Mouse (Mus musculus) forebrain, embryonic 14.5 days (tissue): ENCODE measurements at regions not wholly inside any gene's neighbourhood (a gene's known extent, or its start where the extent isn't known, plus 50 kb on each side); places are given as distances from the start of the nearest gene placed in this dataset.

Experiments used
- ATAC-seq: fragments of 200-750 bp; cut with Nextera tagmentation; 2 replicates; pipeline ENCODE4 v1.8.0; 2017; ENCODE audit warnings: mild to moderate bottlenecking, moderate library complexity
- DNase-seq: peaks from one replicate; pipeline ENCODE4 v3.0.0-alpha.2; 2015; ENCODE audit warnings: low spot score
- H3K27ac ChIP-seq: fragments of 300-500 bp; sonication (generic); 2 replicates; pipeline ENCODE4 v1.5.1; 2014; ENCODE audit warnings: low read depth, mild to moderate bottlenecking, control low read depth, low read length, moderate library complexity
- H3K27me3 ChIP-seq: fragments of 300-500 bp; sonication (generic); replicated peaks from 2 replicates; pipeline ENCODE4 v1.6.1; 2014; ENCODE audit warnings: low read length, control low read depth, mixed read lengths; ENCODE audit not compliant: control insufficient read depth, insufficient read depth
- H3K36me3 ChIP-seq: fragments of 300-500 bp; sonication (generic); 2 replicates; pipeline ENCODE4 v1.6.1; 2014; ENCODE audit warnings: low read length, control low read depth; ENCODE audit not compliant: control insufficient read depth, insufficient read depth
- H3K4me1 ChIP-seq: fragments of 300-500 bp; sonication (generic); 2 replicates; pipeline ENCODE4 v1.6.1; 2014; ENCODE audit warnings: antibody characterized with exemption, low read length, control low read depth; ENCODE audit not compliant: control insufficient read depth, insufficient read depth
- H3K4me2 ChIP-seq: fragments of 300-500 bp; sonication (generic); 2 replicates; pipeline ENCODE4 v1.6.1; 2014; ENCODE audit warnings: mild to moderate bottlenecking, control low read depth, low read length
- H3K4me3 ChIP-seq: fragments of 300-500 bp; sonication (generic); 2 replicates; pipeline ENCODE4 v1.5.1; 2014; ENCODE audit warnings: low read depth, low read length, control low read depth
- H3K9ac ChIP-seq: fragments of 300-500 bp; sonication (generic); 2 replicates; pipeline ENCODE4 v1.6.1; 2014; ENCODE audit warnings: mild to moderate bottlenecking, low read length, control low read depth, moderate library complexity
- H3K9me3 ChIP-seq: fragments of 300-500 bp; sonication (generic); replicated peaks from 2 replicates; pipeline ENCODE4 v1.6.1; 2016; ENCODE audit warnings: low read length, control low read depth, mixed read lengths; ENCODE audit not compliant: control insufficient read depth
- WGBS: fragments of 180-500 bp; shearing (Covaris S2); extraction: QIAGEN DNeasy Blood & Tissue Kit; methylation state at CpG from one replicate; pipeline ENCODE4 v1.1.7; 2014; 5-methylcytosine and 5-hydroxymethylcytosine counted together

GRCm38 (mm10) chr2:137456436-137456835, 340.0 kb upstream of the Jag1 start:
- no peak overlapping the region for H3K4me2 ChIP-seq
- H3K4me1 ChIP-seq: no peaks in the 10 kb centered on the region
- H3K4me3 ChIP-seq: no peak overlapping the region
- H3K27me3 ChIP-seq: no peaks in the 10 kb centered on the region
- WGBS: 88% methylated on average over 3 of the region's 3 CpGs
- H3K9ac ChIP-seq: no peak overlapping the region
- ATAC-seq: no peak
- H3K36me3 ChIP-seq: no peaks in the 10 kb centered on the region
- no peak overlapping the region for H3K27ac ChIP-seq
- DNase-seq: no peak
- H3K9me3 ChIP-seq: no peaks in the 10 kb centered on the region

DNA sequence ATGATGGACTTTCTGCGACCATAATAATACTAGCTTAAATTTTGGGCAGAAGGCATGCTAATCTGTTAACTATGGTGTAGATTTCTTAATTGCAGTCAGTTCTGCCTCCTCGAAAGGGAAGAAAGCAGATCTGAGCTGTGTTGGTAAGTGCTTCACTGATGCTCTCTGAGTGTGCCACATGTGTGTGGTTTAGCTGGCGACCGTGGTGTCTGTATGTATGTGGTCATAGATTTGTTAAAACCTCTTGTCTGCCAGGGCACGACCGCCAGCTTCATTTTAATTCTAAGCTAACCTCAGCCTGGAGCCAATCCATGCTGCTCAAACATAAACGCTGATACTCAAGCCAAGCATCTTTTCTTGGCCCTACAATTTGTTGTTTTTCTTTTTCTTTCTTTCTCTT, 330.5 kb upstream of the Jag1 start:
- Histone ChIP-seq H3K27ac (no peak overlapping the region), H3K9ac (no peak overlapping the region), H3K4me1 (no peaks in the 10 kb centered on the region), H3K4me2 (no peak overlapping the region), H3K27me3 (no peaks in the 10 kb centered on the region), H3K36me3 (no peaks in the 10 kb centered on the region), H3K9me3 (no peaks in the 10 kb centered on the region), H3K4me3 (no peak overlapping the region)
- DNase-seq (no peak), ATAC-seq (no peak)
- WGBS: 90% methylated on average over 7 of the region's 7 CpGs

DNA sequence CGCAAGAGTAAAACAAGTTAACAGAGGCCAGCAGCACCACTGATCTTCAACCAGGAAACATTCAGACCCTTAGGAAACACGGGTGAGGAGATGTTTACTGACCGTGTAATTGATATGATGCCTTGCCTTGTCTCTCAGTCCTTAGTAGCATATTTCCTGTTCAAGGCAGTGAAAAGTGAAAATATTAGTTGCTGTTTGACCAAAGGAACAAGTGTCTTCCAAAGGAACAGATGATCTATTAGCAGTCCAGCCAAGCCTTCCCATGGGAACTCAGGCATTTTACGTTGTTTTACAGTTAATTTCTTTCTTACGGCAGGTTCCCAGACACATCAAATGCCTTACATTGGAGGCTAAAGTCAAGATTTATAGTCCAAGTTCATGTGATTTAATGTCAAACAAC, 321.3 kb upstream of the Jag1 start:
- H3K9ac ChIP-seq: no peak overlapping the region
- WGBS: 93% methylated on average over 5 of the region's 5 CpGs
- DNase-seq: no peak

DNA sequence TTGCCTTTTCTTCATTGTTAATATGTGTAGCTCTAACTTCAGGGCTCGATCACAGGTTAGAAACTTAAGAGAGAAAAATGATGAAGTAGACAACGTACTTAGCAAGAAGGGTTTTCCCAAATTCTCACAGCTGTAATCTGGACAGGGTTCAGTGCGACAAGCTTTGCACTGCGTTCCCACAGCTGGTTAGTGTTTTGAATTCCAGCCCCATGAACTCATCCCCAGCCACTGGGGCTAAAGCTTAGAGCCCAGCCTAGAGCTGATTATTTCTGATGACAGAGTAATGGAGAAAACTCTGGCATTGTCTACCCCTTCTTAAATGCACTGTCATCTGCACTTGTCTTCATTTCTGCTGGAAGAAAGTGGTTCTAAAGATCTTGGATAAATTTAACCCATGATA, 319.7 kb upstream of the Jag1 start:
- Histone ChIP-seq H3K27me3 (no peaks in the 10 kb centered on the region), H3K4me2 (no peak overlapping the region), H3K36me3 (no peaks in the 10 kb centered on the region), H3K27ac (no peak overlapping the region), H3K4me3 (no peak overlapping the region), H3K9me3 (no peaks in the 10 kb centered on the region), H3K9ac (no peak overlapping the region), H3K4me1 (no peaks in the 10 kb centered on the region)
- ATAC-seq (no peak), DNase-seq (no peak)
- 86% methylated on average over 4 of the region's 4 CpGs for WGBS

More for the DNA sequence above, 321.3 kb upstream of the Jag1 start:
- no peak overlapping the region for H3K27ac ChIP-seq
- no peak overlapping the region for H3K4me2 ChIP-seq
- ATAC-seq: no peak
- no peak overlapping the region for H3K4me3 ChIP-seq
- no peaks in the 10 kb centered on the region for H3K4me1 ChIP-seq
- no peaks in the 10 kb centered on the region for H3K9me3 ChIP-seq
- H3K27me3 ChIP-seq: no peaks in the 10 kb centered on the region
- no peaks in the 10 kb centered on the region for H3K36me3 ChIP-seq

DNA sequence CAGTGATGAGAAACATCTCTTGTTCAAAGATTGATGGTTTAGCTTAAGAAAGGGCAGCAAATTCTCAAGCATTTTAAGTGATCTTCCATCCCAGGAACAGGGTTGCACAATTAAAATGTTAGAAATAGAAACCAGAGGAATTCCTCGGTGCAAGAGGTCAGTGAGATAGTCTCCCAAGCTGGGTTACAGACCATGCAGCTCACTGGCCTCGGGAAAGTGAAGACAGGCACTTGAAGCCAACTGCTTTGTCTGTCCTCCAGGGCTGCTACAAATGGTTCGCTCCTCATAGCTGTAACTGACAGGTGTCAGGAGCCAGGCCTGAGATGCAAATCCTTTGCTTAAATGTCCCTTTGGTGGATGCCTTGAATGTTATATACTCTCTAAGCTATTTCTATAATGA, 306.2 kb upstream of the Jag1 start:
- Histone ChIP-seq H3K27me3 (no peaks in the 10 kb centered on the region), H3K9me3 (no peaks in the 10 kb centered on the region), H3K4me2 (no peak overlapping the region), H3K36me3 (no peaks in the 10 kb centered on the region), H3K9ac (no peak overlapping the region), H3K4me1 (no peaks in the 10 kb centered on the region), H3K27ac (no peak overlapping the region), H3K4me3 (no peak overlapping the region)
- DNase-seq: no peak
- ATAC-seq: no peak
- WGBS: 65% methylated on average over 3 of the region's 3 CpGs

- no peaks in the 10 kb centered on the region for H3K4me1 ChIP-seq
- H3K27me3 ChIP-seq: no peaks in the 10 kb centered on the region
- H3K27ac ChIP-seq: no peak overlapping the region
- H3K9ac ChIP-seq: no peak overlapping the region
- H3K36me3 ChIP-seq: no peaks in the 10 kb centered on the region
- no peak overlapping the region for H3K4me2 ChIP-seq
- ATAC-seq (no peak), DNase-seq (no peak)
- no peak overlapping the region for H3K4me3 ChIP-seq
- H3K9me3 ChIP-seq: no peaks in the 10 kb centered on the region
- WGBS: 65% methylated on average over 4 of the region's 4 CpGs
These were observed 303.2 kb upstream of the Jag1 start for GRCm38 (mm10) chr2:137419678-137420077.

- no peak overlapping the region for H3K9ac ChIP-seq
- WGBS: 90% methylated on average over 6 of the region's 6 CpGs
- no peak overlapping the region for H3K27ac ChIP-seq
- no peaks in the 10 kb centered on the region for H3K27me3 ChIP-seq
- H3K4me3 ChIP-seq: no peak overlapping the region
- ATAC-seq (no peak), DNase-seq (no peak)
- H3K4me1 ChIP-seq: no peaks in the 10 kb centered on the region
- H3K9me3 ChIP-seq: no peaks in the 10 kb centered on the region
- H3K36me3 ChIP-seq: no peaks in the 10 kb centered on the region
- no peak overlapping the region for H3K4me2 ChIP-seq
These were observed 301.2 kb upstream of the Jag1 start for GRCm38 (mm10) chr2:137417691-137418090.

GRCm38 (mm10) chr2:137413432-137413831, 297.0 kb upstream of the Jag1 start:
- no peak overlapping the region for H3K9ac ChIP-seq
- no peak for DNase-seq
- H3K4me2 ChIP-seq: no peak overlapping the region
- H3K4me1 ChIP-seq: no peaks in the 10 kb centered on the region
- 89% methylated on average over 3 of the region's 3 CpGs for WGBS
- H3K4me3 ChIP-seq: no peak overlapping the region
- ATAC-seq: no peak
- H3K36me3 ChIP-seq: no peaks in the 10 kb centered on the region
- H3K9me3 ChIP-seq: no peaks in the 10 kb centered on the region
- no peak overlapping the region for H3K27ac ChIP-seq
- no peaks in the 10 kb centered on the region for H3K27me3 ChIP-seq

DNA sequence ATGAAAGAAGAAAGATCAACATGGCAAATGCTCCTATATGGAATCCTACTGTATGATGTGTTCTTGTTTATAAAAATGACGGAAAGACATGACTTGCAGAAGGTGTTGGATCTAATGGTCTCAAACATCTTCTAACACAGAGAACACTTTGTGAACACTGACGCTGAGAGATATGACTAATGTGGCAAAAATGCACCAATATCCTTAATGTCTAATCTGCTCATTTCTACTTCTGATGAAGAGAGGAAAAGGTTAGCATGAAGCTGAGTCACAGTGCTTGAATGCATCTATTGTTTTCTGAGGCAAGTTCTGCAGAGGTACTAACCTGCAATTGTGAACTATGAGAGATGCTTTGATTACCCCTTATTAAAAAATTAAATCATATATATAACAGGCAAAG, 293.2 kb upstream of the Jag1 start:
- H3K4me2 ChIP-seq: no peak overlapping the region
- no peaks in the 10 kb centered on the region for H3K27me3 ChIP-seq
- no peak overlapping the region for H3K27ac ChIP-seq
- no peaks in the 10 kb centered on the region for H3K36me3 ChIP-seq
- H3K4me1 ChIP-seq: no peaks in the 10 kb centered on the region
- no peak overlapping the region for H3K4me3 ChIP-seq
- WGBS: 93% methylated on average over 2 of the region's 2 CpGs
- no peaks in the 10 kb centered on the region for H3K9me3 ChIP-seq
- H3K9ac ChIP-seq: no peak overlapping the region
- ATAC-seq: no peak
- DNase-seq: no peak

DNA sequence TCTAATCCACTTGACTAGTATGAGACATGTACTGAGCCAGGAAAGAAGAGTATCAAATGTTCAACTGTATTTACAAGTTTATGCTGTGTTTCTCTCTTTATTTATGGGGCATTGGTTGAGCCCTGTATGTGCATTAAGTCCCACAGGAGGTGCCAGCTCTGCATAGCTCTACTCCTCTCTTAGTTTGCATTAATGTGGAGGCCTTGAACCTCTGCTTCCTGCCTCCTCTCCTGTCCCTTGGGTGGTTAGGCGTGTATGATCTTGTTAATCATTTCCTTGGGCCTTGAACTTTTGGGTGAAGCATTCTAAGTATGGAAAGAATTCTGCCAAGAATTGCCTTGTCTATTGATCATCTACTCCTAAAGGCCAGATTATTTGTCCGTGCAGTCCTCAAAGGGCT, 291.9 kb upstream of the Jag1 start:
- WGBS: 88% methylated on average over 2 of the region's 2 CpGs
- no peak overlapping the region for H3K9ac ChIP-seq
- no peak for DNase-seq
- H3K27me3 ChIP-seq: no peaks in the 10 kb centered on the region
- no peak overlapping the region for H3K4me2 ChIP-seq
- no peak overlapping the region for H3K27ac ChIP-seq
- no peak for ATAC-seq
- H3K9me3 ChIP-seq: no peaks in the 10 kb centered on the region
- H3K4me1 ChIP-seq: no peaks in the 10 kb centered on the region
- no peak overlapping the region for H3K4me3 ChIP-seq
- H3K36me3 ChIP-seq: no peaks in the 10 kb centered on the region
